Mouse (Mus musculus) ES-E14 (cell line): Measurements from ENCODE around the gene Fitm1. TPM values are rescaled to one million over a fixed set of nuclear protein-coding genes. Genes with fewer than 3 reads are reported as not detected.

Experiments
- DNase-seq: peaks from one replicate; pipeline ENCODE4 v3.0.0-alpha.2; 2013; ENCODE audit warnings: low read depth, low spot score
- H3K27ac ChIP-seq: 2 replicates; pipeline ENCODE4 v1.5.1; 2012; ENCODE audit warnings: low read depth, mild to moderate bottlenecking, low read length, moderate library complexity, mixed read lengths; ENCODE audit not compliant: poor library complexity, insufficient read depth, severe bottlenecking
- H3K36me3 ChIP-seq: 2 replicates; pipeline ENCODE4 v1.6.1; 2012; ENCODE audit warnings: mild to moderate bottlenecking, low read length, moderate library complexity, mixed read lengths; ENCODE audit not compliant: control insufficient read depth, poor library complexity, insufficient read depth, severe bottlenecking
- H3K4me1 ChIP-seq, 2 experiments: fragments of 150-350 bp in 1 of 2; sonication (generic) in 1 of 2; 2 replicates each; pipeline ENCODE4 v1.6.1; 2012; ENCODE audit warnings: low read length in 2 of 2, mild to moderate bottlenecking in 1 of 2, mixed read lengths in 1 of 2; ENCODE audit not compliant: control insufficient read depth in 2 of 2, insufficient read depth in 2 of 2, poor library complexity in 1 of 2
- H3K4me3 ChIP-seq, 2 experiments: fragments of 150-350 bp in 1 of 2; sonication (generic) in 1 of 2; 2 replicates each; pipeline ENCODE4 v1.5.1; 2012; ENCODE audit warnings: low read length in 2 of 2, low read depth in 1 of 2, mild to moderate bottlenecking in 1 of 2, mixed read lengths in 1 of 2; ENCODE audit not compliant: insufficient read depth in 1 of 2, poor library complexity in 1 of 2, severe bottlenecking in 1 of 2
- H3K9ac ChIP-seq: 2 replicates; pipeline ENCODE4 v1.6.1; 2012; ENCODE audit warnings: low read depth, mild to moderate bottlenecking, low read length, mixed read lengths; ENCODE audit not compliant: poor library complexity, insufficient read depth, severe bottlenecking
- H3K9me3 ChIP-seq: fragments of 150-350 bp; sonication (generic); 2 replicates; pipeline ENCODE4 v1.6.1; 2012; ENCODE audit warnings: low read depth, mild to moderate bottlenecking, low read length; ENCODE audit not compliant: control insufficient read depth, insufficient read depth
- CHD2 ChIP-seq: IDR thresholded peaks from 2 replicates; pipeline ENCODE4 v1.6.1; 2014; ENCODE audit warnings: mild to moderate bottlenecking, low read depth, low read length, inconsistent platforms
- HCFC1 ChIP-seq: IDR thresholded peaks from 2 replicates; pipeline ENCODE4 v1.6.1; 2012; ENCODE audit warnings: low read length, inconsistent platforms, borderline replicate concordance; ENCODE audit not compliant: insufficient read depth
- MAFK ChIP-seq: IDR thresholded peaks from 2 replicates; pipeline ENCODE4 v1.6.1; 2014; ENCODE audit warnings: mild to moderate bottlenecking, low read depth, low read length, inconsistent platforms; ENCODE audit not compliant: insufficient read depth
- ZC3H11A ChIP-seq: IDR thresholded peaks from 2 replicates; pipeline ENCODE4 v1.6.1; 2012; ENCODE audit warnings: low read depth, mild to moderate bottlenecking, inconsistent platforms, low read length, borderline replicate concordance
- ZNF384 ChIP-seq: IDR thresholded peaks from 2 replicates; pipeline ENCODE4 v1.6.1; 2012; ENCODE audit warnings: low read depth, low read length, inconsistent platforms
- in situ Hi-C, 2 experiments: fragments of 600-800 bp; cut with MboI; formaldehyde crosslinking; loops; one replicate each; pipeline ENCODE4 v1.15.1; 2025; ENCODE audit warnings: low sequenced_read_pairs in 2 of 2, inconsistent platforms in 1 of 2; ENCODE audit not compliant: unreplicated experiment in 2 of 2
- total RNA-seq: library from RNA; depleted of rRNA; stranded (reverse); fragments of 300-350 nt; gene quantifications from 2 replicates; pipeline ENCODE4 v1.2.3, GENCODE M21; 2012; rRNA removed

Gene Fitm1
- total RNA-seq, 1 experiment, result 0.71 TPM

GRCm38 (mm10) chr14:55618486-55619195 lies 43.2 kb downstream of the Fitm1 start:
- H3K36me3 ChIP-seq, result peaks cover 2% of the 10 kb centered on the region; the same call in 1 of the 2 replicates
- no peak overlapping the region; the same call in 1 of the 2 replicates for H3K9ac ChIP-seq
- TF ChIP-seq CHD2 (no peak), ZNF384 (no peak), ZC3H11A (no peak), MAFK (no peak), HCFC1 (no peak)
- no peak overlapping the region for H3K27ac ChIP-seq
- no peak for DNase-seq
- peak overlapping the region; percentile 27 to 40 for H3K4me3 ChIP-seq
- H3K9me3 ChIP-seq, result no peaks in the 10 kb centered on the region
- in situ Hi-C loops, result no loop called here
- peaks cover 0 to 11% of the 10 kb centered on the region in 2 experiments; a peak in 2 of 4 replicates for H3K4me1 ChIP-seq

Other genes starting within 250 kb of the Fitm1 start
- 14.6 and 14.9 TPM in 2 replicates for gene Dhrs4, start 96.9 kb upstream of the Fitm1 start, total RNA-seq
- 0.58 and 1.1 TPM in 2 replicates for gene Carmil3, start 85.0 kb upstream of the Fitm1 start, total RNA-seq
- gene Cpne6, start 65.2 kb upstream of the Fitm1 start, total RNA-seq, result 0.21 TPM in 1 of 2 replicates, not detected in the other
- gene Nrl, start 50.6 kb upstream of the Fitm1 start, total RNA-seq, result not detected in 2 replicates
- 28.5 and 108 TPM in 2 replicates for gene Pck2, start 35.4 kb upstream of the Fitm1 start, total RNA-seq
- gene Dcaf11, start 15.6 kb upstream of the Fitm1 start, total RNA-seq, result 17.5 and 28.8 TPM in 2 replicates
- gene A730061H03Rik, start 15.2 kb upstream of the Fitm1 start, total RNA-seq, result not detected in 2 replicates
- gene Psme1, start 2.5 kb downstream of the Fitm1 start, total RNA-seq, result 32.8 and 59.5 TPM in 2 replicates
- 4.9 and 9.2 TPM in 2 replicates for gene Emc9, start 9.7 kb downstream of the Fitm1 start, total RNA-seq
- gene Psme2, start 15.5 kb downstream of the Fitm1 start, total RNA-seq, result 44.0 and 74.3 TPM in 2 replicates
- gene Rnf31, start 16.1 kb downstream of the Fitm1 start, total RNA-seq, result 13.1 and 33.7 TPM in 2 replicates
- gene Irf9, start 28.0 kb downstream of the Fitm1 start, total RNA-seq, result 5.8 and 17.5 TPM in 2 replicates
- gene Rec8, start 42.4 kb downstream of the Fitm1 start, total RNA-seq, result 5.8 and 11.8 TPM in 2 replicates
- 62.9 and 111 TPM in 2 replicates for gene Ipo4, start 60.3 kb downstream of the Fitm1 start, total RNA-seq
- not detected in 2 replicates for gene Gm49378, start 62.3 kb downstream of the Fitm1 start, total RNA-seq
- gene Tm9sf1, start 68.2 kb downstream of the Fitm1 start, total RNA-seq, result 41.1 and 76.1 TPM in 2 replicates
- not detected in 2 replicates for gene Tssk4, start 74.6 kb downstream of the Fitm1 start, total RNA-seq
- gene Mdp1, start 84.9 kb downstream of the Fitm1 start, total RNA-seq, result 13.0 and 16.5 TPM in 2 replicates
- 15.3 and 18.2 TPM in 2 replicates for gene Gmpr2, start 96.3 kb downstream of the Fitm1 start, total RNA-seq
- 187 and 253 TPM in 2 replicates for gene Nedd8, start 96.5 kb downstream of the Fitm1 start, total RNA-seq
- gene Tinf2, start 106.2 kb downstream of the Fitm1 start, total RNA-seq, result 26.1 and 60.9 TPM in 2 replicates
- gene Tgm1, start 138.3 kb downstream of the Fitm1 start, total RNA-seq, result 13.4 and 31.6 TPM in 2 replicates
- gene Rabggta, start 146.6 kb downstream of the Fitm1 start, total RNA-seq, result 34.0 and 95.5 TPM in 2 replicates
- 9.6 and 18.0 TPM in 2 replicates for gene Dhrs1, start 170.1 kb downstream of the Fitm1 start, total RNA-seq
- 30.0 and 38.3 TPM in 2 replicates for gene Nop9, start 170.1 kb downstream of the Fitm1 start, total RNA-seq
- gene Cideb, start 182.8 kb downstream of the Fitm1 start, total RNA-seq, result 2.2 and 4.1 TPM in 2 replicates
- 1.5 and 7.1 TPM in 2 replicates for gene Ltb4r2, start 185.8 kb downstream of the Fitm1 start, total RNA-seq
- 0.67 and 2.1 TPM in 2 replicates for gene Ltb4r1, start 190.3 kb downstream of the Fitm1 start, total RNA-seq
- 0.27 and 0.32 TPM in 2 replicates for gene Adcy4, start 208.5 kb downstream of the Fitm1 start, total RNA-seq
- gene Ripk3, start 213.2 kb downstream of the Fitm1 start, total RNA-seq, result 9.0 and 17.8 TPM in 2 replicates
- 6.4 and 25.4 TPM in 2 replicates for gene Nfatc4, start 247.5 kb downstream of the Fitm1 start, total RNA-seq